Mouse (Mus musculus) urinary bladder, adult 18-20 months (tissue): ENCODE data around the gene Icmt.

Experiments
- DNase-seq, 2 experiments: peaks; one replicate each; pipeline ENCODE4 v3.0.0; 2022; ENCODE audit warnings: low spot score in 2 of 2, mixed read lengths in 2 of 2

The Icmt gene

GRCm38 (mm10) chr4:152296874-152297861, at the start of gene Icmt:
Icmt (plus strand) TSS chr4:152297227.
- DNase-seq = peak; percentile 98 to 99

- DNase-seq = no peak
Measured at GRCm38 (mm10) chr4:152250615-152251014, 46.4 kb upstream of the Icmt start.

GRCm38 (mm10) chr4:152253183-152253759, 43.8 kb upstream of the Icmt start:
- no peak for DNase-seq

GRCm38 (mm10) chr4:152257070-152257469, 40.0 kb upstream of the Icmt start:
- DNase-seq = peak in 1 of 2 experiments; percentile 54

- DNase-seq = no peak
Measured at GRCm38 (mm10) chr4:152260451-152260850, 36.6 kb upstream of the Icmt start.

GRCm38 (mm10) chr4:152262187-152262586, 34.8 kb upstream of the Icmt start:
- DNase-seq = no peak

- DNase-seq = no peak
Measured at GRCm38 (mm10) chr4:152263089-152263488, 33.9 kb upstream of the Icmt start.

- DNase-seq = no peak
Measured at GRCm38 (mm10) chr4:152263512-152264176, 33.4 kb upstream of the Icmt start.

- no peak for DNase-seq
Measured at GRCm38 (mm10) chr4:152264177-152264530, 32.9 kb upstream of the Icmt start.

- no peak for DNase-seq
Measured at GRCm38 (mm10) chr4:152264867-152265568, 32.0 kb upstream of the Icmt start.

GRCm38 (mm10) chr4:152265791-152266190, 31.2 kb upstream of the Icmt start:
- no peak for DNase-seq

- no peak for DNase-seq
Measured at GRCm38 (mm10) chr4:152266236-152266895, 30.7 kb upstream of the Icmt start.

GRCm38 (mm10) chr4:152267748-152268369, 29.2 kb upstream of the Icmt start:
- no peak for DNase-seq

GRCm38 (mm10) chr4:152269967-152270366, 27.1 kb upstream of the Icmt start:
- DNase-seq = no peak

GRCm38 (mm10) chr4:152270599-152270998, 26.4 kb upstream of the Icmt start:
- DNase-seq = no peak

- DNase-seq = no peak
Measured at GRCm38 (mm10) chr4:152271334-152271733, 25.7 kb upstream of the Icmt start.

GRCm38 (mm10) chr4:152272006-152272405, 25.0 kb upstream of the Icmt start:
- DNase-seq = no peak

GRCm38 (mm10) chr4:152272449-152273049, 24.5 kb upstream of the Icmt start:
- DNase-seq = peak in 1 of 2 experiments; percentile 69

GRCm38 (mm10) chr4:152273191-152273590, 23.8 kb upstream of the Icmt start:
- DNase-seq = no peak

GRCm38 (mm10) chr4:152273621-152274236, 23.3 kb upstream of the Icmt start, which contains the start of gene Gpr153:
Gpr153 (plus strand) TSS chr4:152274232.
- DNase-seq = no peak
